Mouse (Mus musculus): Measurements from ENCODE around the gene Pde4dip.

Pde4dip gene

DNA sequence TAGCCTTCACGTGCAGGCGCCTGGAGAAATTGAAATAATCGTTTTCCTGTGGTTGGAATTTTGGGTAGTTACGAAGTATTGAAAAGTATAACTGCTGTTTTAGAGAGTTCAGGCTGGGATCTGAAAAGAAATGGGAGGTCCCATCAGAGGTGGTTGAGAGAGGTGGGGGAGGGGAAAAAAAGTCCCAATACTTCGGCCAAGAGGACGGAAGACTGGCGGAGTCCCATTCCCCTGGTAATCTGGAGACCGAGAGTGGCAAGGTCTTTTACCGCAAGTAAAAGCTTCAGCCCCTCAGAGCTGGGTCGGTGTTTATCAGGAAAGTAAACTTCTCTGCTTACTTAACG lies 206.4 kb downstream of the Pde4dip start:
- DNase-seq = no peak

DNA sequence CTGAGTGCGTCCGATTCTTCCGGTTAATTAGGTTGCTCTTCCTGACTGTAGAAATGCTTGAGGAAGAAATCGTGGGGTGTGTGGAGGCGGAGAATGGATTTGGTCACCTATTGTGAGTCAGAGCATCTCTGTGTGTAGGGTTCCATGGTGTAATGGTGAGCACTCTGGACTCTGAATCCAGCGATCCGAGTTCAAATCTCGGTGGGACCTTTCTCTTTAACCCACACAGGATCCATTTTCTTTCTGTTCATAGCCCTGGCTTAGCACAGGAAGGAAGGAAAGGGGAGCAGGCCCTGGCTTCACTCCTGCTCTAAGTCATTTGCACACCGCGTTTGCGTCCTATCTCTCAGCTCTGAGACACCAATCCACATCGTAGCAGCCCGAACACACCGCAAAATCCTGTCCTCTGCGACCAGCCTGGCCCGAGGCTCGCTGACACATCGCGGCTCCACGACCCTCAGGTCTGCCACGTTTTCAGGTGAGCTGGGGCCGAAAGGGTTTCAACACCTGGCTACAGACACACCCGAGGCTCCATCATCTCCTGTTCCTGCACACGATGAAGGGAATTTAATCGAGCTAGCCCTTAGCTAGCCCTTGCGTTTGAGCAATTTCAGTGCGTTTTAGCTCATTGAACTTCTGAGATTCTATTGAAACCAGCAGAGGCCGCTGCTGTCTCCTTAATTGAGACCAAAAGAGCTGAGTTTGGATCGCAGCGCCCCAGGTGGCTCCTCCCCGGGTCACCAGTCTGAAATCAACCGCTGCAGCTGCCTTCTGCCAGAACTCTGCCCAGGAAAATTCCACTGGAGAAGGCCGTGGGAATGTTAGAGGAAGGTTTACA lies 207.0 kb downstream of the Pde4dip start:
- peak; percentile 91 for DNase-seq

- DNase-seq = peak; percentile 86
These were observed 207.7 kb downstream of the Pde4dip start for GRCm38 (mm10) chr3:97680631-97681320.

DNA sequence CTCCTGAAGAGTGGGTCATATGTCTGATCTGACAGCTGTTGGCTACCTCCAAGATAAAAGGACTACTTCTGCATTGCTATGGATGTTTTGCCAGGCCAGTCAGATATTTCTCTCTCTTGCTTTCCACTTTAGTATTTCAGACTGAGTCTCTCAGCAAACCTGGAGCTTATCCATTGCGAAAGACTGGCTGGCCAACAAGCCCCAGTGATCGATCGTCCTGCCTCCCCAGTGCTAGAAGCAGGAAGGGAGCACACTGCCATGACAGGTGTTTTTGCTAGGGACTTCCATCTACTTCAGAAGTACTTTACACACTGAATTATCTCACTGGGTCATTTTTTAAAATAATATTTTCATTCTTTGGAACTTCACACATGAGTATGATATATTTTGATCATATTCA lies 210.1 kb downstream of the Pde4dip start:
- no peak for DNase-seq

DNA sequence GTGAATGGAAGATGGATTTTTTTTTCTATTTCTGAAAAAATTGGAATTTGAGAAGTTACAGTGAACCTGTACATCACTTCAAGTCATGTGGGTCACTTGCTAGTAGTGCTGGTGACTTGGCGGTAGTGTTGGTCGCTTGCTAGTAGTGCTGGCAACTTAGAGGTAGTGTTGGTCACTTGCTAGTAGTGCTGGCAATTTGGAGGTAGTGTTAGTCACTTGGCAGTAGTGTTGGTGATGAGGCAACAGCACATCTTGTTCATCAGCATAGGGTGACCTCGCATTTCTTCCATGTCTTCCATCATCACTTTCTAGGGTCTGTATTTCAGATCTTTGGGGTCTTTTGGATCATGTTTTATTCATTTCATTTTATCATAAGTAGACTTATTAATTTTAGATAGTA lies 212.4 kb downstream of the Pde4dip start:
- no peak for DNase-seq

GRCm38 (mm10) chr3:97674644-97675110 lies 213.8 kb downstream of the Pde4dip start, which contains the start of gene Gm17651:
Gm17651 (minus strand) TSS chr3:97674694.
- DNase-seq = no peak

GRCm38 (mm10) chr3:97667093-97667675 lies 221.3 kb downstream of the Pde4dip start:
- DNase-seq = no peak

- no peak for DNase-seq
These were observed 222.4 kb downstream of the Pde4dip start for GRCm38 (mm10) chr3:97666154-97666553.

GRCm38 (mm10) chr3:97665525-97665924 lies 223.0 kb downstream of the Pde4dip start:
- no peak for DNase-seq

DNA sequence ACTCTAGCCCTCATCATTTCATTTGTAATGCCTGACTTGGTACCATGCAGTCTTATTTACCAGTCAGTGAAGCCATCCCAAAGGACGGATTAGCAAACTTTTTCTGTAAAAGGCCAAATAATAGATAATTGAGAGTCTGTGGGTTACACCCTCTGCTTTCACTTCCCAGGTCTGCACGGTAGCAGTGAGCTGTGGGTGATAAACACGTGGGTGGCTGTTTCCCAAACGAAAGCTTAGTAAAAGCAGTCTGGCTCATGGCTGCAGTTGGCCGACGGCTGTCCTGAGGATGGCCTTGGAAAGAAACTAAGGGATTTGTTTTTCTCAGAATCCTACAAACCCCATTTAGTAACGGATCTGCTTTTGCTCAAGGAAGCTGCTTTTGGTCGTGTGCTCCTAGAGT lies 227.3 kb downstream of the Pde4dip start:
- peak; percentile 32 for DNase-seq

- no peak for DNase-seq
These were observed 228.8 kb downstream of the Pde4dip start for GRCm38 (mm10) chr3:97659746-97660145.

- no peak for DNase-seq
These were observed 229.9 kb downstream of the Pde4dip start for GRCm38 (mm10) chr3:97658426-97659193.

DNA sequence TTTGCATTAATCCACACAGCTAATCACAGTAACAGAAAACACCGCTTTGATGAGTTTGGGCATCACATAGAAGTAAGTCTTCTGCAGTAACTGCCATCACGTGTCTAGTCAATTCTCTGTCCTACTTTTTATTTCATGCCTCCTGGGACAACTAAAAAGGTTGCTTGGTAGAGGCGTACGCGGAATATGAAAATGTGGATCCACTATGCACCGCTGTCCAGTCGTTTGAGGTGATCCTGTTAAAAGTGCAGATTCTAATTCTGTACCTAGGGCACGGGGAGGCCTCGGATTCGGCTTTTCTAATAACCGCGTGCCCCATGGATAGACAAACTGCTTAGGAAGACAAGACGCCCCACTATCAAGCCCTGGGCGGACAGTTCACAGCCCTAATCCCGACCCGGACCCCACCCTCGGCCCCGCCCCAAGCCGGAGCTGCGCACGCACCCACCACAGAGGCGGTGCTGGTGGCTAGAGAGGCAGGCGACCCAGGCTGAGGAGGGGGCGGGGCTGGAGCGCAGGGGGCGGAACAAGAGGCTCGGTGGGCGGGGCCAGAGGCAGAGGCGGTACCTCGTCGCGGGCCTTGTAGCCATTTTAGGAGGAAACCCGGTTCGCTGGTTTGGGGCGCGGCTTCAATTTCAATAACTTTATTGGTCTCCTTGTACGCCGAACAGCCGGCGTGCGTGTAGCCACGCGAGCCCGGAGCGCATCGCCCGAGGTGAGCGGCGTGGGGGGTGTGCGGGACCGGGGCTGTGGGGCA lies 230.7 kb downstream of the Pde4dip start, which contains the start of gene Prkab2:
Prkab2 (plus strand) TSS at position 539 of the 757 bp plus-strand sequence.
- peak; percentile 99 for DNase-seq

DNA sequence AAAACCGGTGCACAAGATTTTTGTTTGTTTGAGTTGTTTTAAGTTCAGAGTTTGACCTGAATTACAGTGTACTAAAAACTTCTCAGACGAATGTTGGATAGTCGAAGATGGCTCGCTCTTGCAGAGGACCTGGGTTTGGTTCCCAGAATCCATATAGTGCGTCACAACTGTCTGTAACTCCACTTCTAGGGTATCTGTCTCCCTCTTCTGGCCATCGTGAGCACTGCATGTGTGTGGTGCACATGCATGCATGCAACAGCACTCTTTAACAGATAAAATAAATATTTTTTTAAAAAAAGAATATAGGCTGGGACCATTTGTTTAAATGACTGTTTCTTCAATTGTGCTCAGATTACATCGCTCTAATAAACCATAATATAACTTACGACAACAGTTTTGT lies 233.6 kb downstream of the Pde4dip start:
- peak; percentile 57 for DNase-seq

GRCm38 (mm10) chr3:97653781-97654180 lies 234.7 kb downstream of the Pde4dip start:
- DNase-seq = no peak

- DNase-seq = no peak
These were observed 236.9 kb downstream of the Pde4dip start for GRCm38 (mm10) chr3:97651604-97652003.

DNA sequence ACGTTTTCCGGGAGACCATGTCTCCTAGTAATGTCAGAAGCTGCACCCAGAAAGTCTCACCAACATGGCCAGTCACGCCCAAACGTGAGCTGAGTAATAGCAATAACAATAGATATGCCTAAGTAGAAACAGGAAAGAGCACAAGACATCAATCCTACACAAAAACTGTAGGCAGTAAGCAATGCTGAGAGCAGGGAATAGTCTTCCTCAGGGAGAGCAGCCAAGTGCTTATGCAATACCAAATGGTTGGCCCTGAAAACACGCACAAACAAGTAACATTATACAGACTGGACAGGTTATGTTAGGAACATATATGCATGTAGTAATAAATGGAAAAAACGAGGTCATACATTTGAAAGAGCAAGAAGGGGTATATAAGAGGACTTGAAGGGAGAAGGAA lies 239.0 kb downstream of the Pde4dip start:
- DNase-seq = no peak

GRCm38 (mm10) chr3:97649022-97649421 lies 239.5 kb downstream of the Pde4dip start:
- no peak for DNase-seq

GRCm38 (mm10) chr3:97648518-97648917 lies 240.0 kb downstream of the Pde4dip start:
- DNase-seq = no peak

DNA sequence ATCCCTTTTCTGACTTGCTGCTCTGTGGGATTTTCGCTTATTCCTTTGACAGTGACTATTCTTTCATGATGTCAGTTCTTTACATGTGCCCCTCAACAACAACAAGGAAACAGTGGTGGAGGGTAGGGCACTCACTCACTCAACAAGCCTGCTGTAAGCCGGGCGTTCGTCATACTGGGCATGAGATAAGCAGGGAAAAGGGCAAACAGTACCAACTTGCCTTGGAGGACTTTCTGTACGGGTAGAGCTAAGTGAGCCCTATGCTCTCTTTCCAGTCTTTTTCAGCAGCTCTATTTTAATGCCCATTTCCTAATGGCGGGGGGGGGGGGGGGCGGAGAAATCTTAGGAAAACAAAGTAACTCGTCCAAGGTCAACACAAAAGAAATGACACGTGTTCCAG lies 246.5 kb downstream of the Pde4dip start:
- no peak for DNase-seq

GRCm38 (mm10) chr3:97641396-97641795 lies 247.1 kb downstream of the Pde4dip start:
- DNase-seq = no peak

All from lung, postnatal 36 days (tissue).